Mouse (Mus musculus) hindbrain, postnatal 0 days (tissue): Measurements from ENCODE around the gene Ctu2. TPM values are rescaled to one million over a fixed set of nuclear protein-coding genes. Genes with fewer than 3 reads are reported as not detected.

Experiments
- ATAC-seq: fragments of 200-750 bp; cut with Nextera tagmentation; 2 replicates; pipeline ENCODE4 v1.8.0; 2017; ENCODE audit warnings: mild to moderate bottlenecking, moderate TSS enrichment, moderate library complexity
- DNase-seq: peaks from one replicate; pipeline ENCODE4 v3.0.0-alpha.2; 2015; ENCODE audit warnings: low spot score
- H3K27ac ChIP-seq: fragments of 300-500 bp; sonication (generic); 2 replicates; pipeline ENCODE4 v1.5.1; 2014; ENCODE audit warnings: mild to moderate bottlenecking
- H3K27me3 ChIP-seq: fragments of 300-500 bp; sonication (generic); 2 replicates; pipeline ENCODE4 v1.6.1; 2014; ENCODE audit warnings: low read length, mixed read lengths; ENCODE audit not compliant: insufficient read depth
- H3K36me3 ChIP-seq: fragments of 300-500 bp; sonication (generic); 2 replicates; pipeline ENCODE4 v1.6.1; 2014; ENCODE audit warnings: low read length, mixed read lengths; ENCODE audit not compliant: insufficient read depth
- H3K4me1 ChIP-seq: fragments of 300-500 bp; sonication (generic); 2 replicates; pipeline ENCODE4 v1.6.1; 2014; ENCODE audit warnings: antibody characterized with exemption, low read length, mixed read lengths; ENCODE audit not compliant: insufficient read depth
- H3K4me2 ChIP-seq: fragments of 300-500 bp; sonication (generic); 2 replicates; pipeline ENCODE4 v1.6.1; 2014; ENCODE audit warnings: low read depth, mild to moderate bottlenecking, low read length, moderate library complexity, mixed read lengths
- H3K4me3 ChIP-seq: fragments of 300-500 bp; sonication (generic); 2 replicates; pipeline ENCODE4 v1.5.1; 2014; ENCODE audit warnings: low read length
- H3K9ac ChIP-seq: fragments of 300-500 bp; sonication (generic); replicated peaks from 2 replicates; pipeline ENCODE4 v1.6.1; 2014; ENCODE audit warnings: mild to moderate bottlenecking, low read length, moderate library complexity, mixed read lengths
- H3K9me3 ChIP-seq: fragments of 300-500 bp; sonication (generic); 2 replicates; pipeline ENCODE4 v1.6.1; 2016; ENCODE audit warnings: low read length, mixed read lengths
- CTCF ChIP-seq: IDR thresholded peaks from 2 replicates; pipeline ENCODE4 v1.5.1; 2016; ENCODE audit warnings: antibody characterized with exemption, control low read depth, low read depth
- WGBS: fragments of 180-500 bp; shearing (Covaris S2); extraction: QIAGEN DNeasy Blood & Tissue Kit; methylation state at CpG from one replicate; pipeline ENCODE4 v1.1.7; 2014; 5-methylcytosine and 5-hydroxymethylcytosine counted together
- polyA plus RNA-seq: library from polyadenylated mRNA; unstranded; fragments of >200 nt; fragmentation: Nextera tagmentation; extraction: Ambion mirVana; gene quantifications from 2 replicates; pipeline ENCODE4 v1.2.1, GENCODE M21; 2015
- total RNA-seq: library from RNA; depleted of rRNA; stranded (reverse); fragments of >200 nt; gene quantifications from 2 replicates; pipeline ENCODE4 v1.2.3, GENCODE M21; 2014

Gene Ctu2
- total and polyA plus RNA-seq, 2 experiments from 2014 or later: 49.8 to 85.4 TPM

GRCm38 (mm10) chr8:122459218-122459900 is 16.6 kb upstream of the Ctu2 start:
- Histone ChIP-seq H3K27ac (no peak overlapping the region), H3K36me3 (no peaks in the 10 kb centered on the region), H3K9ac (no peak overlapping the region), H3K27me3 (peaks cover 7% of the 10 kb centered on the region), H3K9me3 (no peaks in the 10 kb centered on the region), H3K4me3 (no peak overlapping the region), H3K4me2 (no peak overlapping the region), H3K4me1 (no peaks in the 10 kb centered on the region)
- DNase-seq (no peak), ATAC-seq (no peak)
- WGBS: 43% methylated on average over 5 of the region's 6 CpGs
- peak; percentile 58 for TF ChIP-seq CTCF

DNA sequence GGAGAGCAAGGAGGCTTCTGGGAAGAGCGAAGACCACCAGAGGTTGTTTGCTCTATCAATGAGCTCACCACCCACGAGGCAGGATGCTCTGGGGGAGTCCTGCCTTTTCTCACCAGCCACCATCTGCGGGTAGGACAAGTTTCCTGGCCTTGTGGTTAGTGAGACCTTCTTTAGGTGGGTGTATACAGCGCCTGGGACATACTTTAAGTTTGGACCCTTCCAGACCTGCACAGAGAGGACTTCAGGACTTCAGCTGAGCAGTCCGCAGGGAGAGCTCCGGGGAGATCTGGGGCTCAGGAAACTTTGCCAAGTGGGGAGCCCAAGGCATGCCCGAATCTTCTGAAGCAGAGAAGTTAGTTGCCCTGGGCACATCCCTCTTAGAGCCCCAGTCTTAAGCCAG is 16.0 kb upstream of the Ctu2 start:
- no peak for TF ChIP-seq CTCF
- Histone ChIP-seq H3K4me1 (no peaks in the 10 kb centered on the region), H3K4me3 (peak overlapping the region; percentile 34; the same call in 1 of the 2 replicates), H3K9me3 (no peaks in the 10 kb centered on the region), H3K27ac (no peak overlapping the region), H3K9ac (no peak overlapping the region), H3K36me3 (no peaks in the 10 kb centered on the region), H3K4me2 (peak overlapping the region; percentile 61), H3K27me3 (peaks cover 7% of the 10 kb centered on the region)
- ATAC-seq (no peak), DNase-seq (no peak)
- 27% methylated on average over 7 of the region's 7 CpGs for WGBS

DNA sequence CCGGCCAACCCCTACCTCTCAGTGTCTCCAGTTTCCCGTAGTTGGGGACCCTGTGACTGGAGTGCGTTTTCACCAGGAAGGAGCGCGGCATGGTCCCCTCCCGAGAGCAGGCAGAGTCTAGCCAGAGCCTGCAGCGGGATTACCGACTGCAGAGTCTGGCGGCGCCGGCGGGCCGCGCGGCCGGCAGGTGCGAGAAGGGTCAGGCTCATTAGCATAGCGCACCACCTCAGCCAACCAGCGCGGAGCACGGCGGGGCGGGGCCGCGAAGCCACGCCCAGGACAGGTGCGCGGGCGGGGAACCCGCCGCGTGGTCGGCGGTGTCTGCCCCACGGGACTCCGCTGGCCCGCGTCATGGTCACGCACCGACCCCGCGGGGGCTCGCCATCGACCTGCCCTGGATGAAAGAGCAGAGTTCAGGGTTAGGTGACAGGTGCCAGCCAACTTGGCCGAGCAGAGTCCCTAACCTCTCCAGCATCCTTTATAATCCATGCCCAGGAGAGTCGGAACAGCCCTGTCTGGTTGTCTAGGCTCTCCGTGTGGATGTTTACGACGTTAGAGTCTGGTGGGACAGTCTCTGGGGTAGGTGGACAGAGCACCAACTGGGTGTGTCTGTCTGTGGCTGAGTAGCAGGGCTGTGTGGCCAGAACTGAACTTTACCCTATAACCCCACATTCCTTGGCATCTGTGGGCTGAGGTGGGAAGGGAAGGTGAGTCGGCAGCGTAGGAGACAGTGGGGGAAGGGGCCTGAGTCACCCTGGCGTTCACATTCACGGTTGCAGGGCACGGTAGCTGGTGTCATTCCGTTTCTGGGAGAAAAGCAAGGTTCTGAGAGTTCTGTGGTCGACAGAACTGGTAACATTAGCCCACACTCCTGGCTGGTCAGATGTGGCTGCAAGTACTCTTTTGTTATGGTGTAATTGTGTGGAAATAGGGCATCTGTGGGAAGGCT is 15.1 kb upstream of the Ctu2 start, which contains the start of gene Snai3:
Gene Snai3, minus strand, starts transcription at position 210 of the 949 bp plus-strand sequence.
- H3K27ac ChIP-seq: no peak within 1 kb of the TSS
- ATAC-seq (peak; percentile 71), DNase-seq (peak; percentile 26)

DNA sequence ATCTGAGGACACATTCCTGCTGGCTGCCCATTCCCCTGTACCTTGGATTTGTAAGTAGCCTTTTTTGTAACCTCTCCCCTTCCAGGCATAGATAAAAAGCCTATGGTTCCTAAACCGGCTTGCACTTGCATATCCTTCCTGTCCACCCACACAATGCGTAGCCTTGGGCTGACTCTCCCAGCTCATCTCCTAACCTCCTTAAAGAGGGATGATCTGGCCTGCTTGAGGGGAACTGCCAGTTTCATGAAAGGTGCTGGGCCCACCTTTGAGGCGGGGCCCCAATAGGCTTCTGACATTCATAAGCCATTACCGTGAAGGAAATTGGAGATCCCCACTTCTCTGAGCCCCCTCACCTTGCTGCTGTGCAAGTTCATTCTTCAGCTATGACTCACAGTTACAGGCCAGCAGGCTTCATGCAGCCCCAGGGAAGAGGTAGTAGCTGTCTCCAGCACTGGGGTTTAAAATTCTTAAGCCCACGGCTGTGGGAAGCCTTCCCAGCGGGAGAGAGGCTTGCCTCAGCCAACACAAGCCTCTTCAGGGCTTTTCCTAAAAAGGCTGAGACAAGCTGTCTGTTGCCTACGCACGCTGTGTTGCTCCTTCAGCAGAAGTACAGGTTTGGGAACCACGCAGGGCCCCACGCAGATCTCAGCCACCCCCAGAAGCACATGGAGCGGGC is 14.3 kb upstream of the Ctu2 start:
- H3K27ac ChIP-seq: no peak overlapping the region
- peaks cover 7% of the 10 kb centered on the region for H3K27me3 ChIP-seq
- 55% methylated on average over 11 of the region's 11 CpGs for WGBS
- no peak overlapping the region for H3K4me3 ChIP-seq
- no peaks in the 10 kb centered on the region for H3K9me3 ChIP-seq
- no peaks in the 10 kb centered on the region for H3K4me1 ChIP-seq
- H3K36me3 ChIP-seq: peaks cover 14% of the 10 kb centered on the region; the same call in 1 of the 2 replicates
- DNase-seq: no peak
- no peak overlapping the region for H3K4me2 ChIP-seq
- no peak overlapping the region for H3K9ac ChIP-seq
- no peak for ATAC-seq
- no peak for TF ChIP-seq CTCF

More for the DNA sequence above, 15.1 kb upstream of the Ctu2 start, which contains the start of gene Snai3:
- H3K4me1 ChIP-seq: no peaks in the 10 kb centered on the region
- H3K27me3 ChIP-seq: peaks cover 7% of the 10 kb centered on the region
- H3K9ac ChIP-seq: 0 out of 2 replicates have a peak within 1 kb of the TSS, but pooled peaks have one; percentile 21
- H3K4me3 ChIP-seq: peak within 1 kb of the TSS; percentile 34
- 3% methylated on average over 55 of the region's 56 CpGs for WGBS
- TF ChIP-seq CTCF: no peak
- no peaks in the 10 kb centered on the region for H3K9me3 ChIP-seq
- peak within 1 kb of the TSS; percentile 61 for H3K4me2 ChIP-seq
- 0 out of 2 replicates have a peak, but pooled peaks cover 6% of the 10 kb centered on the region for H3K36me3 ChIP-seq

- H3K9ac ChIP-seq: no peak overlapping the region
- ATAC-seq (no peak), DNase-seq (no peak)
- no peak overlapping the region for H3K4me3 ChIP-seq
- H3K4me1 ChIP-seq: no peaks in the 10 kb centered on the region
- no peaks in the 10 kb centered on the region for H3K9me3 ChIP-seq
- H3K4me2 ChIP-seq: no peak overlapping the region
- 64% methylated on average over 8 of the region's 8 CpGs for WGBS
- peaks cover 7% of the 10 kb centered on the region for H3K27me3 ChIP-seq
- H3K36me3 ChIP-seq: peaks cover 23% of the 10 kb centered on the region; the same call in 1 of the 2 replicates
- H3K27ac ChIP-seq: no peak overlapping the region
- TF ChIP-seq CTCF: no peak
Observed at GRCm38 (mm10) chr8:122462510-122462909, 13.4 kb upstream of the Ctu2 start.
